Mouse (Mus musculus) MEL (cell line): ENCODE data around the gene Aifm2. TPM values are rescaled to one million over a fixed set of nuclear protein-coding genes. Genes with fewer than 3 reads are reported as not detected.

Experiments
- DNase-seq: peaks from one replicate; pipeline ENCODE4 v3.0.0; 2011; ENCODE audit warnings: low read depth, low spot score
- H3K27ac ChIP-seq: 2 replicates; pipeline ENCODE4 v1.5.1; 2012; ENCODE audit warnings: low read depth, mild to moderate bottlenecking, control low read depth, low read length, moderate library complexity; ENCODE audit not compliant: control insufficient read depth
- H3K27me3 ChIP-seq, 2 experiments: fragments of 150-350 bp in 1 of 2; sonication (generic) in 1 of 2; 2 replicates each; pipeline ENCODE4 v1.6.1; 2012; ENCODE audit warnings: low read length in 2 of 2, mild to moderate bottlenecking in 2 of 2, improper control_type of control experiment in 1 of 2, moderate library complexity in 1 of 2; ENCODE audit not compliant: insufficient read depth in 2 of 2, control insufficient read depth in 1 of 2
- H3K36me3 ChIP-seq, 2 experiments: 2 replicates each; pipeline ENCODE4 v1.6.1; 2012 to 2014; ENCODE audit warnings: low read length in 2 of 2, improper control_type of control experiment in 1 of 2, inconsistent platforms in 1 of 2, mild to moderate bottlenecking in 1 of 2; ENCODE audit not compliant: insufficient read depth in 2 of 2, control insufficient read depth in 1 of 2
- H3K4me1 ChIP-seq, 2 experiments: fragments of 150-350 bp in 1 of 2; sonication (generic) in 1 of 2; 2 replicates each; pipeline ENCODE4 v1.6.1; 2012; ENCODE audit warnings: low read length in 2 of 2, improper control_type of control experiment in 1 of 2, mild to moderate bottlenecking in 1 of 2; ENCODE audit not compliant: insufficient read depth in 2 of 2, control insufficient read depth in 1 of 2
- H3K4me3 ChIP-seq, 2 experiments: fragments of 150-350 bp in 1 of 2; sonication (generic) in 1 of 2; 2 replicates each; pipeline ENCODE4 v1.5.1; 2012; ENCODE audit warnings: low read depth in 2 of 2, low read length in 2 of 2, mild to moderate bottlenecking in 2 of 2, moderate library complexity in 2 of 2, control low read depth in 1 of 2, improper control_type of control experiment in 1 of 2; ENCODE audit not compliant: control insufficient read depth in 1 of 2, insufficient read depth in 1 of 2
- H3K79me2 ChIP-seq: 2 replicates; pipeline ENCODE4 v1.6.1; 2012; ENCODE audit warnings: mild to moderate bottlenecking, low read length, moderate library complexity; ENCODE audit not compliant: control insufficient read depth, poor library complexity, insufficient read depth
- H3K9ac ChIP-seq: 2 replicates; pipeline ENCODE4 v1.6.1; 2012; ENCODE audit warnings: low read depth, mild to moderate bottlenecking, control low read depth, low read length, moderate library complexity; ENCODE audit not compliant: control insufficient read depth, poor library complexity, severe bottlenecking
- H3K9me3 ChIP-seq: fragments of 150-350 bp; sonication (generic); replicated peaks from 2 replicates; pipeline ENCODE4 v1.6.1; 2012; ENCODE audit warnings: mild to moderate bottlenecking, low read length, improper control_type of control experiment, moderate library complexity; ENCODE audit not compliant: insufficient read depth
- BHLHE40 ChIP-seq: IDR thresholded peaks from 2 replicates; pipeline ENCODE4 v1.6.1; 2012; ENCODE audit warnings: low read depth, mild to moderate bottlenecking, inconsistent platforms, low read length, improper control_type of control experiment, borderline replicate concordance
- CTCF ChIP-seq, 3 experiments: IDR thresholded peaks in 2 of 3; conservative IDR thresholded peaks in 1 of 3; 2 replicates each; pipeline ENCODE4 v1.5.1; 2011 to 2012; ENCODE audit warnings: low read length in 3 of 3, low read depth in 2 of 3, mild to moderate bottlenecking in 2 of 3, improper control_type of control experiment in 1 of 3, inconsistent platforms in 1 of 3, mixed read lengths in 1 of 3, moderate library complexity in 1 of 3; ENCODE audit not compliant: control insufficient read depth in 1 of 3, insufficient read depth in 1 of 3, poor library complexity in 1 of 3, severe bottlenecking in 1 of 3
- E2F4 ChIP-seq: IDR thresholded peaks from 2 replicates; pipeline ENCODE4 v1.6.1; 2011; ENCODE audit warnings: low read depth, low read length, improper control_type of control experiment, borderline replicate concordance
- ELF1 ChIP-seq: IDR thresholded peaks from 2 replicates; pipeline ENCODE4 v1.6.1; 2014; ENCODE audit warnings: low read depth, mild to moderate bottlenecking, inconsistent platforms, low read length, improper control_type of control experiment, moderate library complexity
- GABPA ChIP-seq: IDR thresholded peaks from 2 replicates; pipeline ENCODE4 v1.6.1; 2012; ENCODE audit warnings: low read depth, mild to moderate bottlenecking, inconsistent platforms, low read length, improper control_type of control experiment, moderate library complexity
- HCFC1 ChIP-seq: IDR thresholded peaks from 2 replicates; pipeline ENCODE4 v1.6.1; 2012; ENCODE audit warnings: low read depth, mild to moderate bottlenecking, inconsistent platforms, low read length, improper control_type of control experiment, moderate library complexity
- MAX ChIP-seq: IDR thresholded peaks from 2 replicates; pipeline ENCODE4 v1.6.1; 2011; ENCODE audit warnings: low read length, improper control_type of control experiment
- MEF2A ChIP-seq: IDR thresholded peaks from 2 replicates; pipeline ENCODE4 v1.6.1; 2014; ENCODE audit warnings: low read depth, mild to moderate bottlenecking, inconsistent platforms, low read length, improper control_type of control experiment; ENCODE audit not compliant: poor library complexity, insufficient replicate concordance, severe bottlenecking; ENCODE audit errors: extremely low read depth
- MXI1 ChIP-seq: IDR thresholded peaks from 2 replicates; pipeline ENCODE4 v1.6.1; 2011; ENCODE audit warnings: mild to moderate bottlenecking, low read depth, low read length, improper control_type of control experiment
- MYB ChIP-seq: IDR thresholded peaks from 2 replicates; pipeline ENCODE4 v1.6.1; 2011; ENCODE audit warnings: mild to moderate bottlenecking, low read depth, low read length, improper control_type of control experiment
- MYC ChIP-seq: IDR thresholded peaks from 2 replicates; pipeline ENCODE4 v1.6.1; 2011; ENCODE audit warnings: low read depth, mild to moderate bottlenecking, low read length, improper control_type of control experiment, moderate library complexity
- POLR2AphosphoS2 ChIP-seq: IDR thresholded peaks from 2 replicates; pipeline ENCODE4 v1.6.1; 2011; ENCODE audit warnings: low read length, improper control_type of control experiment
- RCOR1 ChIP-seq: IDR thresholded peaks from 2 replicates; pipeline ENCODE4 v1.6.1; 2012; ENCODE audit warnings: low read depth, mild to moderate bottlenecking, inconsistent platforms, low read length, improper control_type of control experiment
- SMC3 ChIP-seq: IDR thresholded peaks from 2 replicates; pipeline ENCODE4 v1.6.1; 2011; ENCODE audit warnings: low read depth, low read length, improper control_type of control experiment
- TAL1 ChIP-seq: IDR thresholded peaks from 2 replicates; pipeline ENCODE4 v1.6.1; 2012; ENCODE audit warnings: mild to moderate bottlenecking, inconsistent platforms, low read length, moderate library complexity, mixed read lengths
- TBP ChIP-seq: IDR thresholded peaks from 2 replicates; pipeline ENCODE4 v1.8.0; 2011; ENCODE audit warnings: low read depth, low read length, improper control_type of control experiment
- TCF12 ChIP-seq: IDR thresholded peaks from 2 replicates; pipeline ENCODE4 v1.6.1; 2014; ENCODE audit warnings: low read depth, mild to moderate bottlenecking, inconsistent platforms, low read length, improper control_type of control experiment, moderate library complexity
- polyA plus RNA-seq, 2 experiments: library from polyadenylated mRNA; stranded (reverse) in 1 of 2; unstranded in 1 of 2; fragments of >175 nt in 1 of 2; fragments of >200 nt in 1 of 2; gene quantifications; 2 replicates each; pipeline versions ENCODE4 v1.2.1 to v1.2.4; 2012; ENCODE audit warnings: low replicate concordance in 2 of 2, low read depth in 1 of 2; ENCODE audit not compliant: insufficient read length in 2 of 2, insufficient read depth in 1 of 2, missing spikeins in 1 of 2
- total RNA-seq: library from RNA; depleted of rRNA; stranded (reverse); fragments of 300-350 nt; gene quantifications from 2 replicates; pipeline ENCODE4 v1.2.3, GENCODE M21; 2012

Aifm2 gene
- total and polyA plus RNA-seq, 3 experiments: 13.4 to 17.7 TPM; not detected in 1

- Histone ChIP-seq H3K27ac (no peak overlapping the region), H3K27me3 (no peaks in the 10 kb centered on the region), H3K36me3 (no peaks in the 10 kb centered on the region), H3K9ac (no peak overlapping the region), H3K4me1 (no peaks in the 10 kb centered on the region), H3K79me2 (no peaks in the 10 kb centered on the region), H3K4me3 (no peak overlapping the region), H3K9me3 (no peaks in the 10 kb centered on the region)
- TF ChIP-seq ELF1: no peak
- TF ChIP-seq RCOR1: no peak
- TF ChIP-seq BHLHE40: no peak
- TF ChIP-seq GABPA: no peak
- TF ChIP-seq HCFC1: no peak
- no peak for TF ChIP-seq CTCF (IDR thresholded peaks at IDR 0.05 in 2 of 3, conservative IDR thresholded peaks at IDR 0.05 in 1 of 3; ENCODE audit: control insufficient read depth in 1 of 3, insufficient read depth in 1 of 3, low read depth in 2 of 3, low read length in 3 of 3, poor library complexity in 1 of 3, severe bottlenecking in 1 of 3)
- TF ChIP-seq MEF2A: no peak
- no peak for TF ChIP-seq MXI1
- no peak for TF ChIP-seq E2F4
- TF ChIP-seq SMC3: no peak
- no peak for TF ChIP-seq TAL1
- no peak for TF ChIP-seq MYC
- no peak for TF ChIP-seq POLR2AphosphoS2
- TF ChIP-seq TCF12: no peak
- no peak for DNase-seq
Measured at GRCm38 (mm10) chr10:61741306-61741705, 26.2 kb downstream of the Aifm2 start.

GRCm38 (mm10) chr10:61741873-61742272 is 26.8 kb downstream of the Aifm2 start:
- no peak for DNase-seq
- Histone ChIP-seq H3K4me1 (no peaks in the 10 kb centered on the region), H3K4me3 (no peak overlapping the region), H3K9me3 (no peaks in the 10 kb centered on the region), H3K27me3 (no peaks in the 10 kb centered on the region), H3K9ac (no peak overlapping the region), H3K27ac (no peak overlapping the region), H3K36me3 (no peaks in the 10 kb centered on the region), H3K79me2 (no peaks in the 10 kb centered on the region)
- no peak for TF ChIP-seq HCFC1
- peak in 2 of 3 experiments; percentile 11 to 21; a peak in 2 of 6 replicates for TF ChIP-seq CTCF (IDR thresholded peaks at IDR 0.05 in 2 of 3, conservative IDR thresholded peaks at IDR 0.05 in 1 of 3; ENCODE audit: control insufficient read depth in 1 of 3, insufficient read depth in 1 of 3, low read depth in 2 of 3, low read length in 3 of 3, poor library complexity in 1 of 3, severe bottlenecking in 1 of 3)
- TF ChIP-seq SMC3: peak; percentile 7; the same call in 1 of the 2 replicates

- Histone ChIP-seq H3K4me1 (no peaks in the 10 kb centered on the region), H3K9ac (no peak overlapping the region), H3K36me3 (no peaks in the 10 kb centered on the region), H3K9me3 (no peaks in the 10 kb centered on the region), H3K4me3 (no peak overlapping the region), H3K27me3 (no peaks in the 10 kb centered on the region), H3K79me2 (no peaks in the 10 kb centered on the region), H3K27ac (no peak overlapping the region)
- DNase-seq: no peak
- TF ChIP-seq MYB (no peak), ELF1 (no peak), SMC3 (no peak), MAX (no peak), TBP (no peak)
Measured at GRCm38 (mm10) chr10:61742336-61742735, 27.3 kb downstream of the Aifm2 start.
